Mouse (Mus musculus) kidney, adult 2 months (tissue): Measurements from ENCODE around the gene Ksr1. TPM values are rescaled to one million over a fixed set of nuclear protein-coding genes. Genes with fewer than 3 reads are reported as not detected.

ENCODE experiments used
- DNase-seq: peaks from one replicate; pipeline ENCODE4 v3.0.0; 2021
- H3K27ac ChIP-seq: fragments of 200-500 bp; 2 replicates; pipeline ENCODE4 v1.5.1; 2012; ENCODE audit warnings: low read depth, low read length, control low read depth, inconsistent platforms; ENCODE audit not compliant: insufficient read depth
- H3K27me3 ChIP-seq: fragments of 200-500 bp; replicated peaks from 2 replicates; pipeline ENCODE4 v1.6.1; 2012; ENCODE audit warnings: mild to moderate bottlenecking, moderate library complexity, low read length, inconsistent platforms; ENCODE audit not compliant: control insufficient read depth, insufficient read depth
- H3K36me3 ChIP-seq: fragments of 200-500 bp; 2 replicates; pipeline ENCODE4 v1.6.1; 2012; ENCODE audit warnings: mild to moderate bottlenecking, moderate library complexity, low read length, inconsistent platforms; ENCODE audit not compliant: control insufficient read depth, insufficient read depth
- H3K4me1 ChIP-seq: fragments of 200-500 bp; 2 replicates; pipeline ENCODE4 v1.6.1; 2011; ENCODE audit warnings: low read length; ENCODE audit not compliant: control insufficient read depth, insufficient read depth
- H3K4me3 ChIP-seq: fragments of 200-500 bp; 2 replicates; pipeline ENCODE4 v1.5.1; 2011; ENCODE audit warnings: mild to moderate bottlenecking, low read depth, low read length, control low read depth; ENCODE audit not compliant: insufficient read depth
- CTCF ChIP-seq: fragments of 200-500 bp; conservative IDR thresholded peaks from 2 replicates; pipeline ENCODE4 v1.5.1; 2011; ENCODE audit warnings: low read depth, mild to moderate bottlenecking, control low read depth, low read length, moderate library complexity, mixed read lengths; ENCODE audit not compliant: insufficient read depth, insufficient read length
- POLR2A ChIP-seq: fragments of 200-500 bp; IDR thresholded peaks from one replicate; pipeline ENCODE4 v1.6.1; 2011; ENCODE audit warnings: low read depth, low read length, control low read depth
- WGBS: fragments of 180-500 bp; shearing (Covaris S2); methylation state at CpG from one replicate; pipeline ENCODE4 v1.1.7; 2018; 5-methylcytosine and 5-hydroxymethylcytosine counted together
- polyA plus RNA-seq: library from polyadenylated mRNA; depleted of rRNA; stranded (reverse); fragments of >200 nt; gene quantifications from 2 replicates; pipeline ENCODE4 v1.2.3, GENCODE M21; 2012

Gene Ksr1
- polyA plus RNA-seq, 1 experiment, result 9.8 TPM

DNA sequence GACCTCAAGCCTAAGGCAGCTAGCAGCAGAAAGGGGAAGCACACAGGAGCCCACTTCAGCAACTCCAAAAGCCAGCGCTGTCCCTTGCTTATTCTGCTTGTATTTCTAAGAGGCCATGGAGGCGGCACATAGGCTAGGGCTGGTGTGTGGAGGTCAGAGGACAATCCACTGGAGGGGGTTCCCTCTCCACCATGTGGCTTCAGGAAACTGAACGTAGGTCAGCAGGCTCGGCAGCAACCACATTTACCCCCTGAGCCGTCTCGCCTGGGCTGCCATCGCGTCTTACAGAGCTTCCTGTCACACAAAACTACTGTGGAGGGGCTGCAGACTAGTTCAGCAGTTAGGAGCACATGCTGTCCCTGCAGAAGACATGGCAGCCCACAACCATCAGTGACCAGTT lies 20.4 kb downstream of the Ksr1 start:
- H3K4me1 ChIP-seq, result peaks cover 2% of the 10 kb centered on the region; the same call in 1 of the 2 replicates
- WGBS, result 65% methylated on average over 8 of the region's 8 CpGs

GRCm38 (mm10) chr11:79122556-79122955 lies 23.7 kb downstream of the Ksr1 start:
- Histone ChIP-seq H3K36me3 (no peaks in the 10 kb centered on the region), H3K27ac (no peak overlapping the region), H3K4me3 (no peak overlapping the region), H3K27me3 (no peaks in the 10 kb centered on the region), H3K4me1 (peaks cover 3% of the 10 kb centered on the region)
- TF ChIP-seq CTCF (no peak), POLR2A (no peak)
- no peak for DNase-seq
- whole genome bisulfite sequencing, result 80% methylated on average over 10 of the region's 10 CpGs

More for the DNA sequence above, 20.4 kb downstream of the Ksr1 start:
- no peaks in the 10 kb centered on the region for H3K27me3 ChIP-seq
- H3K36me3 ChIP-seq, result no peaks in the 10 kb centered on the region
- TF ChIP-seq CTCF, result no peak
- no peak for TF ChIP-seq POLR2A
- no peak overlapping the region for H3K4me3 ChIP-seq
- no peak for DNase-seq
- no peak overlapping the region for H3K27ac ChIP-seq

DNA sequence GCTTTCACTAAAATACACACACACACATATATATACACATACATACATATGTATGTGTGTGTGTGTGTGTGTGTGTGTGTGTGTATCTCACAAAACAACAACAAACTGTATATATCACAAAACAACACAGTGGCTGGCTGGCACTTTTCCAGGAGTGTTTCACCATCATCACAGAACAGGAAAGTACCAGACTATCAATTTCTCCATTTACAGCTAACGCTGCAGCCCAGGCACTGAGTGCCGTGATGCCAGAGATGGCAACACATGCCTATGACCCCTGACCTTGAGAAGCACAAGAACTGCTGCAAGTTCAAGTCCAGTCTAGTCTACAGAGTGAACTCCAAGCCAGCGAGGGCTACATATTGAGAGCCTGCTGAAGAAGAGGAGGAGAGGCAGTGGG lies 26.1 kb downstream of the Ksr1 start:
- Histone ChIP-seq H3K4me3 (no peak overlapping the region), H3K27ac (no peak overlapping the region), H3K36me3 (no peaks in the 10 kb centered on the region), H3K4me1 (peaks cover 3% of the 10 kb centered on the region), H3K27me3 (no peaks in the 10 kb centered on the region)
- DNase-seq, result no peak
- TF ChIP-seq CTCF (no peak), POLR2A (no peak)
- WGBS, result 79% methylated on average over 3 of the region's 3 CpGs

GRCm38 (mm10) chr11:79118918-79119377 lies 27.3 kb downstream of the Ksr1 start:
- peaks cover 7% of the 10 kb centered on the region for H3K4me1 ChIP-seq

DNA sequence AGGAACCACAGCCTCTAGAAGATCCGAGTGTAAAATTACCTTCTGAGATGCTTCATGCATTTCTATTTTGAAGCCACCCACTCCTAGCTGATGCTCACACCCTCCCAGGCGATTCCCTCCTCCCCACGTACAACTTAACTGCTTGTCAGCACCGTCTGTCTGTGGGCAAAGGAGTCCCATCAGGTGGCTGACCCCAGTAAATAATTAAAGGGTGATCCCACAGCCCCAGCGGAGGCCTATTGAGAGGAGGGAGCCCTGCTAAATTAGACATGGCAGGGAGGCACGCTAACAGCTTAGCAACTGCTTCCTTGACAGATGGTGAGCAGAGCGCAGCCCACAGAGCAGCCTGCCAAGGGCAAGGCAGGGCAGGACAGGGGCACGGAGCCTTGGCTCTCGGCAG lies 29.5 kb downstream of the Ksr1 start:
- Histone ChIP-seq H3K4me3 (no peak overlapping the region), H3K27ac (no peak overlapping the region), H3K36me3 (no peaks in the 10 kb centered on the region), H3K27me3 (no peaks in the 10 kb centered on the region), H3K4me1 (peaks cover 7% of the 10 kb centered on the region)
- WGBS, result 50% methylated on average over 9 of the region's 9 CpGs
- DNase-seq, result no peak
- TF ChIP-seq CTCF (no peak), POLR2A (no peak)

More at GRCm38 (mm10) chr11:79118918-79119377, 27.3 kb downstream of the Ksr1 start:
- no peak overlapping the region for H3K4me3 ChIP-seq
- no peak for DNase-seq
- WGBS, result 71% methylated on average over 5 of the region's 5 CpGs
- no peaks in the 10 kb centered on the region for H3K36me3 ChIP-seq
- H3K27ac ChIP-seq, result no peak overlapping the region
- TF ChIP-seq CTCF (no peak), POLR2A (no peak)
- H3K27me3 ChIP-seq, result no peaks in the 10 kb centered on the region

DNA sequence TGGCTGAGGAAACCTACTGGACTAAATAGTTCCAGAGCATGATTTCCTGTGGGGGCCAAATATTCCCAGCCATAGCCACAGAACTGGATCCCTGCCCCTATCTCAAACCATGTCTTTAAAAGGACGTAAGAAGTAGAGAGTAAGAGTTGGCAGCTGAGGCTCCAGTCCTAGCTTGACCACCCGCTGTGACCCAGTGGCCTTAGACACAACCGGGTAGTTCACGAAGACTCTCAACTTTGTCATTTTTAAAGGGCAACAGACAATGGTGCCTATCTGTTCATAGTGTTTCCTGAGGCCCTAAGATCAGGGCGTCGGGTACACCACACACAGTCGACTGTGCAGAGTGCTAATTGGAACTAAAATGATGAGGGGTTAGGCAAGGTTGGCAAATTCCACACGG lies 30.5 kb downstream of the Ksr1 start:
- H3K4me3 ChIP-seq, result no peak overlapping the region
- H3K4me1 ChIP-seq, result peaks cover 4% of the 10 kb centered on the region; the same call in 1 of the 2 replicates
- no peaks in the 10 kb centered on the region for H3K36me3 ChIP-seq
- no peak for DNase-seq
- TF ChIP-seq POLR2A (no peak), CTCF (no peak)
- no peaks in the 10 kb centered on the region for H3K27me3 ChIP-seq
- no peak overlapping the region for H3K27ac ChIP-seq
- 56% methylated on average over 8 of the region's 8 CpGs for WGBS

DNA sequence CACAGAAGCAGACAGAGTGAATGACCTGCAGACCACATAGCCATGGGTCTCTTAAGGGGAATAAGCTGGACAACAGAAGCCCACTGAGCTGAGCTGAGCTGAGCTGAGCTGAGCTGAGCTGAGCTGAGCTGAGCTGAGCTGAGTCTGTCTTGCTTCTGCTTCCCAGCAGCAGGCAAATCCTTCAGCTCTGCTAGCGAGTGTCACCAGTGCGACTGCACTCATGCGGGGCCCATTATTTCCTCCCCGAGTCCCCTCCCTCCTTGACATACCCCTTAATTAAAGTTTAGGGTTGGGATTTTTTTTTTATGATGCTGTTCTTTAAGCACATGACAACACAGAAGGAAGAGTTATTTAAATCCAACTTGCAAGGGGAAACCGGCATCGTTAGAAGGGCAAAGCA lies 32.1 kb downstream of the Ksr1 start:
- Histone ChIP-seq H3K4me1 (peaks cover 4% of the 10 kb centered on the region; the same call in 1 of the 2 replicates), H3K4me3 (no peak overlapping the region), H3K27ac (no peak overlapping the region), H3K36me3 (no peaks in the 10 kb centered on the region), H3K27me3 (no peaks in the 10 kb centered on the region)
- TF ChIP-seq CTCF (no peak), POLR2A (no peak)
- DNase-seq, result no peak
- 50% methylated on average over 6 of the region's 6 CpGs for WGBS

DNA sequence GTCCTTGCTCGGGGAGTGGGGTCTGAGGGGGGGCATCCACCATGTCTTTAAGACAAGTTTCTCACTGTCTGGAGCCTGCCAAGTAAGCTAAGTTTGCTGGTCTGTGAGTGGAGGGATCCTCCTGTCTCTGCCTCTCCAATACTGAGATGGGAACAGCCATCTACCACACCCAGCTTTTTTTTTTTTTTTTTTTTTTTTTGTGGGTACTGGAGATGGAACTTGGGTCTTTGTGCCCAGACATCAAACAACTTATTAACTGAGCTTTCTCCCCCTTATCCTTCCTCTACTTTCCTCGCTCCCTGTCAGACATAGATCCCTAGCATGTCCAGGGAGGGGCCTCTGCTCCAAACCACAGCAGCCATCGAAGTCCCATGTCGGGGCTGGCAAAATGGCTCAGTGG lies 32.8 kb downstream of the Ksr1 start:
- DNase-seq, result no peak
- TF ChIP-seq POLR2A, result no peak
- no peak for TF ChIP-seq CTCF
- no peak overlapping the region for H3K27ac ChIP-seq
- WGBS, result 78% methylated on average over 4 of the region's 4 CpGs
- H3K36me3 ChIP-seq, result no peaks in the 10 kb centered on the region
- peaks cover 4% of the 10 kb centered on the region; the same call in 1 of the 2 replicates for H3K4me1 ChIP-seq
- no peaks in the 10 kb centered on the region for H3K27me3 ChIP-seq
- H3K4me3 ChIP-seq, result no peak overlapping the region
